Mouse (Mus musculus) CH12.LX (cell line): ENCODE measurements around the gene Chgb.

Experiments
- BHLHE40 ChIP-seq: IDR thresholded peaks from 2 replicates; pipeline ENCODE4 v1.6.1; 2011; ENCODE audit warnings: mild to moderate bottlenecking, low read depth, low read length, improper control_type of control experiment
- CTCF ChIP-seq, 2 experiments: IDR thresholded peaks in 1 of 2; conservative IDR thresholded peaks in 1 of 2; 2 replicates each; pipeline ENCODE4 v1.5.1; 2011 to 2012; ENCODE audit warnings: low read depth in 2 of 2, low read length in 2 of 2, improper control_type of control experiment in 1 of 2, inconsistent platforms in 1 of 2, mild to moderate bottlenecking in 1 of 2, moderate library complexity in 1 of 2
- GABPA ChIP-seq: IDR thresholded peaks from 2 replicates; pipeline ENCODE4 v1.6.1; 2012; ENCODE audit warnings: low read depth, low read length, improper control_type of control experiment, inconsistent platforms; ENCODE audit not compliant: insufficient replicate concordance
- MAX ChIP-seq: IDR thresholded peaks from 2 replicates; pipeline ENCODE4 v1.6.1; 2011; ENCODE audit warnings: low read length, improper control_type of control experiment
- MEF2A ChIP-seq: IDR thresholded peaks from 2 replicates; pipeline ENCODE4 v1.6.1; 2014; ENCODE audit warnings: low read depth, mild to moderate bottlenecking, inconsistent platforms, low read length, improper control_type of control experiment, borderline replicate concordance
- NELFE ChIP-seq: IDR thresholded peaks from 2 replicates; pipeline ENCODE4 v1.6.1; 2011; ENCODE audit warnings: low read depth, low read length, improper control_type of control experiment
- POLR2A ChIP-seq: IDR thresholded peaks from 2 replicates; pipeline ENCODE4 v1.6.1; 2011; ENCODE audit warnings: low read depth, mild to moderate bottlenecking, improper control_type of control experiment, low read length
- SIN3A ChIP-seq: IDR thresholded peaks from 2 replicates; pipeline ENCODE4 v1.6.1; 2012; ENCODE audit warnings: low read length, improper control_type of control experiment, inconsistent platforms
- ZC3H11A ChIP-seq: IDR thresholded peaks from 2 replicates; pipeline ENCODE4 v1.6.1; 2012; ENCODE audit warnings: low read depth, mild to moderate bottlenecking, inconsistent platforms, low read length, improper control_type of control experiment
- ZNF384 ChIP-seq: IDR thresholded peaks from 2 replicates; pipeline ENCODE4 v1.6.1; 2012; ENCODE audit warnings: low read depth, low read length, improper control_type of control experiment, inconsistent platforms

DNA sequence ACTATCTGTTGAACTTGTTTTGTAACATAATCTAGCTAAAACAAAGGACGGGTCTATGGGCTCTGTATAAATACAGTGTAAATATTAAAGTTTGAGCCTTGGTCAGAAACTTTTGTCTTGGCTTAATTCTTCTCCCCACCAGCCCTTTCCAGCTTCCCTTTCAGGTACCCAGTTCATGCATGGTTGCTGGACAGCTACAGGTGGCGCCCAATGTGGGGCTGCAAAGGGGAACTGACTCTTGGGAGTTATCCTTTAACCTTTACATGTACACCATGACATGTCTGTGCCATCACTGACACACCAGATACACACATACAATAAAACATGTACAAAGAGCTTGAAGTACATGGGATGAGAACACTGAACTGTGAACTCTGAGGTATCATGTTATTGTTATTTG is 21.9 kb downstream of the Chgb start:
- TF ChIP-seq NELFE (no peak), ZNF384 (no peak), POLR2A (no peak), ZC3H11A (no peak), MAX (no peak), MEF2A (no peak), SIN3A (no peak), CTCF (conservative IDR thresholded peaks at IDR 0.05 in 1 of 2, IDR thresholded peaks at IDR 0.05 in 1 of 2; ENCODE audit: low read depth in 2 of 2, low read length in 2 of 2) (no peak), GABPA (no peak), BHLHE40 (no peak)
